In the genomic region with DNA sequence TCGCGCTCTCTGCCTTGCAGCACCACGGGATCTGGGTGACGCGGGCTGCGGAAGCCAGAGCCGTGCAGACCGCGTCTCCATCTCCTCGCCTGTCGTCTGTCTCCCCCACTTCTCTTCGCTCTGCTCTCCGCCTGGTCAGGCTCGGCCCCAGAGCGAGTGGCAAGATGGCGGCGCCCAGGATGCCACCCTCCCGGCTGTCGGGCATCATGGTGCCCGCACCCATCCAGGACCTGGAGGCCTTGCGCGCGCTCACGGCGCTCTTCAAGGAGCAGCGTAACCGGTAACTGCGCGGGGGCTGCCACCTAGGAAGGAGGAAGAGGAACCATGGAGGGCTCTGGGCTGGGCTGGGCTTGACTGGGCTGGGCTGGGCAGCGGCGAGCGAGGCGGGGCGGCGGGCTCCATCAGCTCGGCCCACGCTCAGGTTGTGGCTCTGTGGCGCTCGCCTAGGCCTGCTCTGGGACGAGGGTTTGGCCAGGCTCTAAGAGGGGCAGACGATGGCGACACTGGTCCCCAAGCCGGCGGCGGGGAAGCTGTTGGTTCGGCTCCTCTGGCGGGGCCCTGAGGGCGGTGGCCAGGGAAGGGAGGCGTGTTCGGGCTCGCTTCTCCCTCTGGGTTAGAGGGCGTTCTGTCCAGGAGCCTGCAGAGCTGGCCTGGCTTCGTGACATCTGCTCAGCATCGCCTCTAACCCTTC, we compare ENCODE assay signal across 8 mouse cellular contexts. TPM values are rescaled to one million over a fixed set of nuclear protein-coding genes. Genes with fewer than 3 reads are reported as not detected.
DNase-seq lines count a peak whose midpoint lies in the region; ATAC-seq lines count a peak whose summit lies in the region.

No protein-coding gene starts in this region.

- peak; percentile 85 for DNase-seq in WW6 (ENCODE audit: low read depth, low spot score)
- peak; percentile 55 to 82 for DNase-seq in cerebellum, postnatal 4 days (ENCODE audit: low spot score in 2 of 2)
- DNase-seq in gastrocnemius, adult 18-20 months (ENCODE audit: low spot score), result peak; percentile 58
- peak; percentile 58 to 77 for DNase-seq in left cerebral cortex, adult 18-20 months (ENCODE audit: low spot score in 2 of 2)
- DNase-seq in lung, postnatal 4 days, result peak; percentile 88 to 92
- peak; percentile 94 for DNase-seq in retina, postnatal 1 day
- peak; percentile 84 for DNase-seq in thymus, postnatal 4 days

- no peaks in the 10 kb centered on the region for H3K36me3 ChIP-seq in hindbrain, embryonic 16.5 days (ENCODE audit: control insufficient read depth, insufficient read depth, low read length)

- H3K9me3 ChIP-seq in hindbrain, embryonic 16.5 days (ENCODE audit: control insufficient read depth, low read length), result no peaks in the 10 kb centered on the region

- H3K9ac ChIP-seq in hindbrain, embryonic 16.5 days (ENCODE audit: low read depth, low read length), result peak overlapping the region; percentile 98

- WGBS in hindbrain, embryonic 16.5 days, result under 1% methylated on average over 46 of the region's 54 CpGs

- H3K27ac ChIP-seq in hindbrain, embryonic 16.5 days (ENCODE audit: low read depth, low read length), result peak overlapping the region; percentile 99

- peak overlapping the region; percentile 98 for H3K4me3 ChIP-seq in hindbrain, embryonic 16.5 days (ENCODE audit: low read length)

- no peaks in the 10 kb centered on the region for H3K27me3 ChIP-seq in hindbrain, embryonic 16.5 days (replicated peaks; ENCODE audit: control insufficient read depth, insufficient read depth, low read length)

- H3K4me1 ChIP-seq in hindbrain, embryonic 16.5 days (ENCODE audit: control insufficient read depth, insufficient read depth, low read depth, low read length), result peaks cover 25% of the 10 kb centered on the region

- H3K4me2 ChIP-seq in hindbrain, embryonic 16.5 days (ENCODE audit: low read length), result peak overlapping the region; percentile 84

- ATAC-seq in hindbrain, embryonic 16.5 days, result peak; percentile 94

RNA-seq across cellular contexts. Expression of a gene that starts 0.4 kb away (rescaled TPM):
- 10 to 100 TPM; 29.3 to 32.6 TPM for total RNA-seq in gastrocnemius, adult 18-20 months (2021)
- polyA plus RNA-seq in hindbrain, embryonic 16.5 days (2015; fragmentation: Nextera tagmentation; extraction: Ambion mirVana), result 532 and 553 TPM in 2 replicates
- 100 to 1,000 TPM; 267 to 276 TPM for total RNA-seq in left cerebral cortex, adult 18-20 months (2021)

Comparison
In these comparisons a context has a peak if more than half of its experiments do, and no peak if none do; other contexts are left out.
1. Peak in every context shown above with its lines: DNase-seq, ATAC-seq, H3K4me3 ChIP-seq and H3K27ac ChIP-seq.
2. RNA of a gene that starts 0.4 kb away (total RNA-seq): 267 to 276 TPM in left cerebral cortex, adult 18-20 months; 29.3 to 32.6 TPM in gastrocnemius, adult 18-20 months; every median in the first group is over 4 times any median in the second.